Mouse (Mus musculus): ENCODE data around the gene Nin. TPM values are rescaled to one million over a fixed set of nuclear protein-coding genes. Genes with fewer than 3 reads are reported as not detected.

Nin gene
- total RNA-seq, 1 experiment: 13.9 TPM

DNA sequence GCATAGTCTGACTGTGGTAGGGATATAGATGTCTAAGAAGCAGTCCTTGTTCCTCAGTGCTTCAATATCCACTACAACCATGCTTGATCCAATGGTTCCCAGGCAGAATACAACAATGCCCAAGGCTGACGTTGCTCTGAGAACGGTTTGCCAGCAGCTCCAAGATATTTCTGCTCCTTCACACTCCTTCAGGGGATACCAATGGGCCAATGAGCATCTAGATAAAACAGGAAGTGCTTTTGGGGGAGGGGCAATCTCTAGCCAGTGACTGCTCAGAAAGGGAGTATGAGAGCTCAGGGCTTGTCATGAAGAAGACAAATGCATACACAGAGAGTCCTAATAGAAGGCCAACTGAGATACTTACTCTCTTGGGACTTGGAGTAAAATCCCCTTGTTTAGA is 6.0 kb upstream of the Nin start:
- in situ Hi-C loops (cut with MboI; ENCODE audit: low sequenced_read_pairs in 2 of 2, unreplicated experiment in 2 of 2): no loop called here
- Histone ChIP-seq H3K4me3 (ENCODE audit: insufficient read depth in 1 of 2, low read depth in 1 of 2, low read length in 2 of 2, poor library complexity in 1 of 2, severe bottlenecking in 1 of 2) (no peak overlapping the region), H3K9ac (ENCODE audit: insufficient read depth, low read depth, low read length, poor library complexity, severe bottlenecking) (no peak overlapping the region), H3K36me3 (ENCODE audit: control insufficient read depth, insufficient read depth, low read length, poor library complexity, severe bottlenecking) (no peaks in the 10 kb centered on the region), H3K9me3 (ENCODE audit: control insufficient read depth, insufficient read depth, low read depth, low read length) (no peaks in the 10 kb centered on the region), H3K4me1 (ENCODE audit: control insufficient read depth in 2 of 2, insufficient read depth in 2 of 2, low read length in 2 of 2, poor library complexity in 1 of 2) (no peaks in the 10 kb centered on the region), H3K27ac (ENCODE audit: insufficient read depth, low read depth, low read length, poor library complexity, severe bottlenecking) (no peak overlapping the region)
- no peak for TF ChIP-seq HCFC1 (IDR thresholded peaks at IDR 0.05; ENCODE audit: borderline replicate concordance, insufficient read depth, low read length)
- TF ChIP-seq ZNF384 (IDR thresholded peaks at IDR 0.05; ENCODE audit: low read depth, low read length): no peak
- DNase-seq (ENCODE audit: low read depth, low spot score): no peak

GRCm38 (mm10) chr12:70118721-70119345 is 5.3 kb upstream of the Nin start:
- Histone ChIP-seq H3K27ac (ENCODE audit: insufficient read depth, low read depth, low read length, poor library complexity, severe bottlenecking) (no peak overlapping the region), H3K4me3 (ENCODE audit: insufficient read depth in 1 of 2, low read depth in 1 of 2, low read length in 2 of 2, poor library complexity in 1 of 2, severe bottlenecking in 1 of 2) (no peak overlapping the region), H3K9ac (ENCODE audit: insufficient read depth, low read depth, low read length, poor library complexity, severe bottlenecking) (no peak overlapping the region), H3K9me3 (ENCODE audit: control insufficient read depth, insufficient read depth, low read depth, low read length) (no peaks in the 10 kb centered on the region), H3K36me3 (ENCODE audit: control insufficient read depth, insufficient read depth, low read length, poor library complexity, severe bottlenecking) (no peaks in the 10 kb centered on the region), H3K4me1 (ENCODE audit: control insufficient read depth in 2 of 2, insufficient read depth in 2 of 2, low read length in 2 of 2, poor library complexity in 1 of 2) (no peaks in the 10 kb centered on the region)
- TF ChIP-seq HCFC1 (IDR thresholded peaks at IDR 0.05; ENCODE audit: borderline replicate concordance, insufficient read depth, low read length) (no peak), ZNF384 (IDR thresholded peaks at IDR 0.05; ENCODE audit: low read depth, low read length) (no peak), MAFK (IDR thresholded peaks at IDR 0.05; ENCODE audit: insufficient read depth, low read depth, low read length) (no peak), CHD2 (IDR thresholded peaks at IDR 0.05; ENCODE audit: low read depth, low read length) (no peak)
- in situ Hi-C loops (cut with MboI; ENCODE audit: low sequenced_read_pairs in 2 of 2, unreplicated experiment in 2 of 2): no loop called here
- no peak for DNase-seq (ENCODE audit: low read depth, low spot score)

GRCm38 (mm10) chr12:70117146-70117545 is 3.6 kb upstream of the Nin start:
- Histone ChIP-seq H3K9ac (ENCODE audit: insufficient read depth, low read depth, low read length, poor library complexity, severe bottlenecking) (no peak overlapping the region), H3K27ac (ENCODE audit: insufficient read depth, low read depth, low read length, poor library complexity, severe bottlenecking) (no peak overlapping the region), H3K36me3 (ENCODE audit: control insufficient read depth, insufficient read depth, low read length, poor library complexity, severe bottlenecking) (no peaks in the 10 kb centered on the region), H3K9me3 (ENCODE audit: control insufficient read depth, insufficient read depth, low read depth, low read length) (no peaks in the 10 kb centered on the region), H3K4me3 (ENCODE audit: insufficient read depth in 1 of 2, low read depth in 1 of 2, low read length in 2 of 2, poor library complexity in 1 of 2, severe bottlenecking in 1 of 2) (no peak overlapping the region), H3K4me1 (ENCODE audit: control insufficient read depth in 2 of 2, insufficient read depth in 2 of 2, low read length in 2 of 2, poor library complexity in 1 of 2) (peaks cover 0 to 3% of the 10 kb centered on the region in 2 experiments; a peak in 1 of 4 replicates)
- TF ChIP-seq CHD2 (IDR thresholded peaks at IDR 0.05; ENCODE audit: low read depth, low read length): no peak
- no peak for TF ChIP-seq ZC3H11A (IDR thresholded peaks at IDR 0.05; ENCODE audit: borderline replicate concordance, low read depth, low read length)
- in situ Hi-C loops (cut with MboI; ENCODE audit: low sequenced_read_pairs in 2 of 2, unreplicated experiment in 2 of 2): no loop called here
- DNase-seq (ENCODE audit: low read depth, low spot score): no peak

DNA sequence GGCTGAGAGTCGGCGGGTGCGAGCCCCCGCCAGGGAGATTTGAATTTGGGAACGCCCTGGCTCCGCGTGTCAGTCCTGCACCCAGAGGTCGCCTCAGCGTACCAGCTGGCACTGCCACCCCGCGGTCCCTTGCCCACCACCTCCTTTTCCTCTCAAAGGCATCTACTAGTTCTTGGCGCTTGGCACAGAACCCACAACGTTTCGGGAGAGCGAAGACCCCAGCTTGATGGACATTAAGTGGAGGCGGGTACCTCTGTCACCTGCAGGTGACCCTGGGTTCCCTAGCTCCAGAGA is 1.5 kb downstream of the Nin start:
- H3K9me3 ChIP-seq (ENCODE audit: control insufficient read depth, insufficient read depth, low read depth, low read length): no peaks in the 10 kb centered on the region
- H3K4me3 ChIP-seq (ENCODE audit: insufficient read depth in 1 of 2, low read depth in 1 of 2, low read length in 2 of 2, poor library complexity in 1 of 2, severe bottlenecking in 1 of 2): peak overlapping the region; percentile 79 to 83
- DNase-seq (ENCODE audit: low read depth, low spot score): no peak
- no peak for TF ChIP-seq MAFK (IDR thresholded peaks at IDR 0.05; ENCODE audit: insufficient read depth, low read depth, low read length)
- no peak for TF ChIP-seq CHD2 (IDR thresholded peaks at IDR 0.05; ENCODE audit: low read depth, low read length)
- no peak for TF ChIP-seq HCFC1 (IDR thresholded peaks at IDR 0.05; ENCODE audit: borderline replicate concordance, insufficient read depth, low read length)
- no peak for TF ChIP-seq ZNF384 (IDR thresholded peaks at IDR 0.05; ENCODE audit: low read depth, low read length)
- no peak for TF ChIP-seq ZC3H11A (IDR thresholded peaks at IDR 0.05; ENCODE audit: borderline replicate concordance, low read depth, low read length)
- peaks cover 3 to 8% of the 10 kb centered on the region in 2 experiments; a peak in 2 of 4 replicates for H3K4me1 ChIP-seq (ENCODE audit: control insufficient read depth in 2 of 2, insufficient read depth in 2 of 2, low read length in 2 of 2, poor library complexity in 1 of 2)
- no peak overlapping the region for H3K27ac ChIP-seq (ENCODE audit: insufficient read depth, low read depth, low read length, poor library complexity, severe bottlenecking)
- H3K36me3 ChIP-seq (ENCODE audit: control insufficient read depth, insufficient read depth, low read length, poor library complexity, severe bottlenecking): no peaks in the 10 kb centered on the region
- in situ Hi-C loops (cut with MboI; ENCODE audit: low sequenced_read_pairs in 2 of 2, unreplicated experiment in 2 of 2): no loop called here
- peak overlapping the region; percentile 76; the same call in 1 of the 2 replicates for H3K9ac ChIP-seq (ENCODE audit: insufficient read depth, low read depth, low read length, poor library complexity, severe bottlenecking)

- H3K9me3 ChIP-seq (ENCODE audit: control insufficient read depth, insufficient read depth, low read depth, low read length): no peaks in the 10 kb centered on the region
- H3K36me3 ChIP-seq (ENCODE audit: control insufficient read depth, insufficient read depth, low read length, poor library complexity, severe bottlenecking): no peaks in the 10 kb centered on the region
- in situ Hi-C loops (cut with MboI; ENCODE audit: low sequenced_read_pairs in 2 of 2, unreplicated experiment in 2 of 2): no loop called here
- TF ChIP-seq CHD2 (IDR thresholded peaks at IDR 0.05; ENCODE audit: low read depth, low read length) (no peak), ZC3H11A (IDR thresholded peaks at IDR 0.05; ENCODE audit: borderline replicate concordance, low read depth, low read length) (no peak), MAFK (IDR thresholded peaks at IDR 0.05; ENCODE audit: insufficient read depth, low read depth, low read length) (no peak), HCFC1 (IDR thresholded peaks at IDR 0.05; ENCODE audit: borderline replicate concordance, insufficient read depth, low read length) (no peak), ZNF384 (IDR thresholded peaks at IDR 0.05; ENCODE audit: low read depth, low read length) (no peak)
- no peak overlapping the region for H3K27ac ChIP-seq (ENCODE audit: insufficient read depth, low read depth, low read length, poor library complexity, severe bottlenecking)
- peak overlapping the region; percentile 76 for H3K9ac ChIP-seq (ENCODE audit: insufficient read depth, low read depth, low read length, poor library complexity, severe bottlenecking)
- H3K4me3 ChIP-seq (ENCODE audit: insufficient read depth in 1 of 2, low read depth in 1 of 2, low read length in 2 of 2, poor library complexity in 1 of 2, severe bottlenecking in 1 of 2): peak overlapping the region; percentile 79 to 83
- DNase-seq (ENCODE audit: low read depth, low spot score): no peak
- H3K4me1 ChIP-seq (ENCODE audit: control insufficient read depth in 2 of 2, insufficient read depth in 2 of 2, low read length in 2 of 2, poor library complexity in 1 of 2): peaks cover 3 to 8% of the 10 kb centered on the region in 2 experiments; a peak in 2 of 4 replicates
Measured at GRCm38 (mm10) chr12:70111367-70112089, 2.0 kb downstream of the Nin start.
